Mouse (Mus musculus) common myeloid progenitor, adult 5-6 weeks (primary cell): ENCODE results near the gene Dnm3. TPM values are rescaled to one million over a fixed set of nuclear protein-coding genes. Genes with fewer than 3 reads are reported as not detected.

Experiments used
- ATAC-seq: replicated peaks from 2 replicates; pipeline ENCODE4 v1.8.0; 2016; ENCODE audit warnings: low read depth, mild to moderate bottlenecking, moderate TSS enrichment, inconsistent platforms; ENCODE audit not compliant: poor library complexity, severe bottlenecking
- total RNA-seq: library from RNA; stranded (forward); fragments of 200-1000, 187-1606 nt; gene quantifications from 2 replicates; pipeline ENCODE4 v1.2.3, GENCODE M21; 2017

Gene Dnm3
- total RNA-seq, 1 experiment from 2014 or later = not detected

DNA sequence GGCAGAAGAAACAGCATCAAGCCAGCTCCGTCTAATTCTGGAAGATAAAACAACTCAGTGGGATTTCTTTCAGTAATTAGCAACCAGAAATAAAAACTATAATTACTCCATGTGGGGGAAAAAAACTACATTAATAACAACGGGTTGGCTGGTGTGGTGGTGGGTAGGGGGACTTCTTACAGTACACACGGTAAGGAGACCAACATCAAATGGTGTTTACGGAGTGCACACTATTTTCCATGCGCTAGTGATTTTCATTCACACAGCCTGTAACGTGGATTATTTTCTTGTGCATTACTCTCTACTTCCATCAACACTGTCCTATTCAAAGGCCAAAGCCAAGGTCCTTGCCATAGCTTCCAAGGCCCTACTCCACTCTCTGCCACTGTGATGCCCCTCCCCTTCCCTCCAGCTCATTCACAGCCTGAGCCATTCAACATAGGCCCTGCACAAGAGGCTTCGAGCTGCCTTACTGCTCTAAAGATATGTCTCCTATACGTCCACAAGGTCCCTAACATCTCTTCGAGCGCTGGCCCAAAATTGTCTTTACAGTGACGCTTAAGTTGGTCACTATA lies 203.1 kb downstream of the Dnm3 start:
- no peak for ATAC-seq

DNA sequence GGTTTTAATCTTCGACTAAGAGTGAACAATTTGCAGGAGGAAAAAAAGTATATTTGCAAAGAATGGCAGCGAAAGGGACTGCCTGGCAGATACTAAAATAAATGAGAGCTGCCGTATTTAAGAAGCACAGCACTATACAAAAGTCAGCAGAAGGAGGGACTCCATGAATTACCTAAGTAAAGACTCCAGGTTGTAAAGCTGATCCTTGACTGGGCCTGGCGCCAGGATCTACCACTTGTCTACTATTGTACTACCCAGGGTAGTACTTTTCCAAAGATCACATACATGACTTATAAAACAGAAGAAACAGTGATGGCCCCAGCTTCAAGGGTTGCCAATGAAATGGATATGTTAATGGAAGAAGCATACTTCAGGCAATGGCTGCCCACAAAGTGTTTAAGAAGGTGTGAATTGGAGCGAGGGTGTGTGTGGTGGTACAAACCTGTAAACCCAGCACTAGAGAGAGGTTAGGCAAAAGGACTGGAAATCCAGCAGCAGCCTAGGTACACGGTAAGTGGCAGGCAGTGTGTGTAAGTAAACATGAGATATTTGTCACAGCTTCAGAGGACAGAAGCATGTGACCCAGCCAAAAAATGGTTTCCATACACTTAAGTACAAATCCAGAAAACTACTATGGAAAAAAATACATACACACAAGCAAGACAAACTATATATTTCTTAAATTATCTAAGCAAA lies 220.8 kb downstream of the Dnm3 start:
- ATAC-seq = no peak

DNA sequence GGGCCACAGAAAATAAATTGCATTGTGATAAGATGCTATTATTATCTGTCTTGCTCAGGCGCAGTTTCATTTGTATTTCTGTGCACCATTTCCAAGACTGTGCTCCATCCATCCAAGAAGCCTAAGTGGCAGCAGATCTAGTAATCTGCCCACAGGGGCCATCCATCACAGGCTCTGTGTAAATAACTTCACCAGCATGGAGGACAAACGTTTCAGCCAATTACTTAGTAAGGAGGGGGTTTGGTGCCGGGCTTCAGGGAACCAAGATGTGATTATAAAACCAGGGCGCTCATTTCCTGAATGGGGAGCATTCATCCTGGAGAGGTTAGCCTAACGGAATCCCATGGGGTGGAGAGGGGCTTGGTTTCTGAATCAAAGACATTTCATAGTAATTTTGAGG lies 222.9 kb downstream of the Dnm3 start:
- ATAC-seq = no peak

DNA sequence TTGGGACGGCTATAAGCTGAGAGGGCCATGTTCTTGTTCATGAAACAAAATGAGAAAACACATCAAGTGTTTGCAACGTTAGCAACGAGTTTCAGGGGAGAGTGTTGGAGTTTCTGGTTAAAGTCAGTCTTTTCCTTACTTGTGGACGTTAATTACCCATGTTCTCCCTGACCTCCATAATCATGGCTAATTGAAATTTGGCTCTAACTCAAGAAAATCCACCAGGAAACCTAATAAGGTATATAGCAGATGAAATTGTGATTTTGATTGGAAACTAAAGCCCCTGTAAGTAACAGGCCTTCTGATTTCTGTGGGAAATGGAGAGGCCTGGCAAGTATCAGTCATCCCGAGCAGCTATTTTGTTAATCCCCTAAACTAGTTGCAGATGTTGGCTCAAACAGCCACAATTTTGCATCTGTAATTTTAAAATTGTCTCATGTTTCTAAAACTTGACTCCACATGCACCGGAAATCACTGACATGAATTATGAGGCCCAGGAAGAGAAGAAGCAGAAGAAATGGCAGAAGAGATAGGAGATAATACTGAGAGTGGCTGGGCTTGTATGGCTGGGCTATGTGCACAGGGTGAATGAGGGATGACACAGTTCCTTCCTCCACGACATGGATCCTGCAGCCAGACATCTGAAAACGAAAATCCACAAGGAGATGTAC lies 223.7 kb downstream of the Dnm3 start:
- peak; percentile 97 for ATAC-seq

DNA sequence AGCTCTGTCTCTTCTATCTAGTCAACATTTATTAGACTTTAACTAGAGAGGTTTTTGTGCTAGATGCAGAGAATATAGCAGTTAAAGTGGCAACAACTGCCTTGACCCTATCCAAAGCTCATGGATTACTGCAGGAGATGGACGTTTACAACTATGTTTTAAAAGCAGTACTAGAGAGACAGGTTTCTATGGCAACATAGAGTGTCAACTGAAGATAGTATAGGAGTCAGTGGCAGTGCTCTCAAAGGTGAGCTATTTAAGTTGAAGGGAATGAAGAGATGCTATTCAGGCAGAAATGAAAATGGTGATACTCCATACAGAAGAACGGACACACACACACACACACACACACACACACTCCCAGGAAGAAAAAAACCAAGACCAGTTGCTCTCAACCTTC lies 225.0 kb downstream of the Dnm3 start:
- no peak for ATAC-seq

DNA sequence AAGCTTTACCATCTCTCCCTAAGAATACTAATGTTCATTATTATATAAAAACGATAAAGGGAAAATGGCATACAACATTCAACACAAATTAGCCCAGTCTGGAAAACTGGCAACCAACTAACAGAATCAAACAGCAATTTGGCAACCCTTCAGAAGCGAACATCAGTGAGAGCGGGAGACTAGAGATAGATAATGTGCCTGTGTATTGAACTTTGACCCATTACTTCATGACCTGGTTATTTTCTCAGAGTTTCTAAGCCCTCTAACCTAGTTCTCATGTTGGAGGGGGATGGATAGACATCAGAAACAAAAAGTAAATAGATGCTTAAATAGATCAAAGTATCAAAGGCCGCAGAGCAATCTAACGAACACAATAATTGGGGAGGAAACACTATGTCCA lies 230.6 kb downstream of the Dnm3 start:
- no peak for ATAC-seq

DNA sequence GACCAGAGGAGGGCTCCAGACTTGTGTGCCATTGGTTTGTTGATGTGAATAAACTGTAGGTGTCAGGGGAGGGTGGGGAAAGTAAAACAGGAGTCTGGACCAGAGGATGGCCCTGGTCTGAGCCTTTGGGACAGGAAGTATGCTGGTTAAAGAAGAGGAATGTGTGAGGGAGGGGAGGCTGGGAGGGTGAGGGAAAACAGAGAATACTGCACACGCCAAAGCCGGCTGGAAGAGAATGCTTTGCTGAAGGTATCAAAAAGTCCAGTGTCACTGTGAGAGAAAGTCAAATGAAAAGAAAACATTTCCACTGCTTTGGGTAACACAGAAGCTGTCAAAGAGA lies 234.2 kb downstream of the Dnm3 start:
- no peak for ATAC-seq

DNA sequence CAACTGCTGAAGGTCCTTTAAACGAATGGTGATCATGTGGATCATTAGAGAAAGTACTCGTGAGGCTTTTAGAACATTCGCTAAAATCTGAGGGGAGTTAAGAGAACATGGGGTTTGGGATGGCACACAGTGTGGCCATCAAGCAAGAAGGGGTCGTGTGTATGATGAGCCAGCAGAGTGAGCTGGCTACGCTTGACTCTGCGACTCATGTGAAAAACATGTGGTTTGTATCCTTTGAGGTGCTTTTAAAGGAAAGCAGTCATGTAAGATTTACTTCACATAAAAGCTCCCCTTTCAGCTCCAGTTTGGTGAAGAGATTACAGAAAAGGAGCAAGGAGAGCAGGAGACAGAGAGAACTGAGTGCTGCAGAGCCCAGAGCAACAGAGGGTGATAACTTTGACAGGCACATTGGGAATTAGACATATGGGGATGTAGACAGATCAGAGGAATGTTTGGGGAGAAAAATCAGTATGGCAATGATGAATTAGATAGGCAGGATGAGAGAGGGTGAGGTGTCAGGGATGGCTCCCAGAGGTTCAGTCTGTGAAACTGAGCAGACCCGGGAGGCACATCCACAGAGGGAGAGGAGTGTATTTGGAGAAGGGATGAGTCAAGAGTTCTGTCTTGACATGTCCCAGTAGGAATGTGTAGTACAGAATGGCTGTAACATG lies 234.7 kb downstream of the Dnm3 start:
- ATAC-seq = no peak

DNA sequence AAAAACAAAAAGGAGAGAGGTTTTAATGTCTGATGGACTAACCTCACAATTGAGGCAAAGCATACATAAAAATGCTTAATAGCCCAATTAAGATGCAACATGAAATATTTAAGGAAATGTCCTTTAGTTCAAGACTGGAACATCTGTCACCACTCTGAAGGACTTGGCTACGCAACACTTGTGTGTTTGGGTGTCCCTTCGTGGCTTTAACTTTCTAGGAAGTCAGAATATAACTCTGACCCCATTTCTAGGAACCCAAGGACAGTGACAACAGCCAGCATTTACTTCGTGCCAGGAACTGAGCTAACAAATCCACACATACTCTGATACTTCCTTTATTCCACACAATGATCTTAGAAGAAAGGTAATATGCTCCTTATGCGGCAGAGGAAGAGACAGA lies 237.1 kb downstream of the Dnm3 start:
- no peak for ATAC-seq

DNA sequence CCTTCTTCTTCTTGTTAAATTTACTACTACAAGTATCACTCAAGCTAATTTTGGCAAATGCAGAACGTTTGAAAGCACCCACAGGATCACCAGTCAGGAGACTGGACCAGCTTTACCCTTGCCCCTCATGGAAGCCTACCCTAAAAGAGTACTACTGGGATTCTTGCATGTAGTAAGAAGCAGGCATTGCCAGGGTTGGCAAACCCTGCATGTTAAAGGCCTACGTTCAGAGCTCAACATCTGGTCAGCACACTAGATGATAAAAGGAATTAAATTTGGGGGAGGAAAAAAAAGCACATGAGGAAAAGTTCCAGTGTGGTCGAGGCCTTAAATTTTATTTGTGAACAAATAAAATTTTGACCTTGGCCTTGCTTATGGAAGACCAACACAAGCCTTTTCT lies 239.2 kb downstream of the Dnm3 start:
- no peak for ATAC-seq

DNA sequence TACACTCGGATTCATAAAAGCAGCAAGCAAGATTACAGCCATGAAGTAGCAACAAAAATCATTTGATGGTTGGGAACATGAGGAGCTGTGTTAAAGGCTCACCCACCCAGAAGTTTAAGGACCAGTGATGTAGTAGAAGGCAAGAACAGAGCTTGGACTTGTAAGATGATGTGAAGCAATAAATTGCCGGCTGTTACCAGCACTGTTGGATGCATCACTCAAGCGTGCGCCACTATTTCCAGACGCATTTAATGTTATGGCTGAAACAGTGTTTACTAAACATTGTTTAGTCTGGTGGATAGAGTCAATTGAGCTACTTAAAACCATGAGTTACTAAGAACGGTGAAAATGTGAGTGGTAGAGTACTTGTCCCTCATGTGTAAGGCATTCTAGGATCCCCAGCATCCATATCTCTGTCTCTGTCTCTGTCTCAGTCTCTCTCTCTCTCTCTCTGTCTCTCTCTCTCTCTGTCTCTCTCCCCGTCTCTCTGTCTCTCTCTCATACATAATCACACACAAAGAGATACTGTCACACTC lies 241.1 kb downstream of the Dnm3 start:
- no peak for ATAC-seq

DNA sequence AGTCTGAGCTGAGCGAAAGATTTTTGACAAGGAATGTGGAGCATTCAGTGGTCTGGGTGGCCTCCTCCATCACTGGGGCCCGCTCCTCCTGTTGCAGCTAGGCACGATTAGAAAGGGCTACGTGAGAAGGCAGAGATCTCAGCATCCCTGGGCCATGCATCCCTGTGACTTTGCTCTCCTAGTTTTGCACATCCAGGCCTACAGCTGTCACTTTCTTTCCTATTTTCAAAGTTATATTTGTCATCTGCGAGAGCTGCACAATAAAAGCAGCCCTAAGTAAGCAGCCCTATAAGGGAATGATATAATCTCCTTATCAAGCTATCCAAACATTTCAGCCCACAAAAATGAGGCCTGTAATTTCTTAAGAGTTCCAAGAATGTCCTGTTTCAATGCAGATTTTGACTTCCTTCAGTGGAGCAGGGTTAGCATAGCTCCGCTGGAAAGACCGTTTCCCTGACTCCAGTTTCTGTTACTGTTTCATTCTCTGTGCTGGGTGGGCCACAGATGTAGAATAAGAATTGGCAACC lies 252.2 kb downstream of the Dnm3 start:
- ATAC-seq = no peak

DNA sequence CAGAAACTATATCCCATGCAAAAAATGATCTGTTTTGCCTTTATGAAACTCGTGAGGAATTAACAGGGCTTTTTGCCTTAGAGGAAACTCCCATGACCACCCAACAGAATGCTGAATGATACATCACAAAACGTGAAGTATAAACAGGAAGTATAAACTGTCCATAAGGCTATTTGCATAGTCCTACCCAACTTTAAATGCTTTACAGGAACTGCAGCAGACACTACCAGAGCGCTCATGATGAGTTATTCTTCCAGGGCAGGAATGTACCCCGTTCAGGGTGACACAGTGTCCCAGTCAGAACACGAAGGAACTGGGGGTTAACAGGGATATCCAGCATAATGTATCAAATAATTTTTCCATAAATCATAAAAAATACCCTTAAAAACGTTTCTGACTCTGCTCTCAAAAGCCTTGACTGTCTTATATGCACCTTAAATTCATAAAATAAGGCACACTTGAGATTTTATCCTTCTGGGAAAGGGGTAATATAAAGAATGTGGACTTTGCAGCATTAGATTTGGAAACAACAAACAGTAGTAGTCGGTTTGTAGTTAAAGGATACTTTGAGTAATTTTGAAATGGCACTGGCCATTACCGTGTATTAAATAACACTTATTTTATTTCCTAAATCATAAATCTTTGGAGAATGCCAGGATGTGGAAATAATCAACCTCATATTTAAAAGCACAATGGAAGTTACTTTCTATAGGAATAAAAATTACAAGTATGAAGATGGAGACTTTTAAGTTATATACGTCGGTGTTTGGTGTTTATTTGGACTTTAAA lies 252.8 kb downstream of the Dnm3 start:
- ATAC-seq = no peak

DNA sequence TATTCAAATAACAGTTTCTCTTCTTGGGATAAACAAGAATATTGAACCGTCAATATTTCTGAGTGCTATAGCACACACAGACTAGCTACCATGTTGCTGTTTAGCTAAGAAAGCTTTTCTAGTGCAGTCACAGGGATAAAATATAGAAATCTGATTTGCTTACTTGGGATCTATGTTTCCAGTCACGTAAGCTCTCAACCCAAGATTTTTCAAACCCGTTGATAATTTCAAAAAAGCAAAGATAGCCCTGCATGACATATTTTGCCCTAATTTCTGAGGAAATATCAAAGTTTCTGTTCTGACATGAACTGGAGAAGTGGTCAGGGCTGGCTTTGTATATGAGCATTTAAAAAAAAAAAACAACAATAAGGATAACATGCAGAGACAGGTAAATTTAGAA lies 253.8 kb downstream of the Dnm3 start:
- no peak for ATAC-seq

DNA sequence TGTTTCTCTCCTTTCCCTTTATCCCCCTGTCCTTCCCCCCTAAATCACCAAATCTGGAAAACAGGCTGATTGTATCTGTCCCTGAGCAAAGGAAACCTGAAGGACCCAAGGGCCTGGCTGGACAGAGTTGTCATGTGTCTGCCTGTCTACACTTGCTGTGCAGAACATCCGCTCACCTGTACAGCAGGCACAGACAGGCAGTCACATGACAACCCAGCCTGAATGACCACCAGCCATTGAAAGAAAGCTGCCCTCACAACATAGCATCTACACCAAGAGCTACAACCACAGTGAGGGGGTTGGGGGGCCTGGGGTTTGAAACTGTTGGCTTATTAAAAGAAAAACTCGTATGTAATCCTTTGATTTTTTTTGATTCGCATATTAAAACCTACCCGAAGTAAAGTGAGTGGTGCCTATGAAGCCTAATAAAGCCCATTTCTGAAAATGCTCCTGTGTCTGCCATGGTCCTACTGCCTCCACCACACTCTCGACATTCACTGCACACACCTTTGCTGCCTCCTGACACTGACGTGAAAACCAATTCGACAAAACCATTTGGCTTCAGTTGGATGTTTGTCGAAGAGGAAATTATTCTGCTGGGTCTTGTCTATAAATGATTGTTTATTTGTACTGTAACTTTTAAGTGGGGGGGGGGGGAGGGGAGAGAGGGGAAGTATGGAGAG lies 254.4 kb downstream of the Dnm3 start:
- no peak for ATAC-seq

DNA sequence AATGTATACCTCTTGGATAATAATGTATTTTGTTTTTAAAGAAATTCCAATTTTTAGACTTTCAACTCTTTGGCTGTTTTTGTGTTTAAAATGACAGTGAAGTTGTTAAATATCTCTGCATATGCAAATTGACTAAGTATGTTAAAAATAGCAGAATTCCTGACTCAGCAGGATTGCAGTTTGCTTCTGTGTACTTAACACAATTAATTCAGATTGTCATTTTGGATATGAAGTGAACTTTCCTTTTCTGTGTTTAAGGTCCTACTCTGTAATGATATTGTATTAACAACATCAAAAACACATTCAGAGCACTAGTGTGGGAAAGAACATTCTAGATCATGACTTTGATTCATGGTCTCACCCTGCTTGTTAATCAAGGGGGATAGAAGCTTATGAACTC lies 255.5 kb downstream of the Dnm3 start:
- no peak for ATAC-seq

DNA sequence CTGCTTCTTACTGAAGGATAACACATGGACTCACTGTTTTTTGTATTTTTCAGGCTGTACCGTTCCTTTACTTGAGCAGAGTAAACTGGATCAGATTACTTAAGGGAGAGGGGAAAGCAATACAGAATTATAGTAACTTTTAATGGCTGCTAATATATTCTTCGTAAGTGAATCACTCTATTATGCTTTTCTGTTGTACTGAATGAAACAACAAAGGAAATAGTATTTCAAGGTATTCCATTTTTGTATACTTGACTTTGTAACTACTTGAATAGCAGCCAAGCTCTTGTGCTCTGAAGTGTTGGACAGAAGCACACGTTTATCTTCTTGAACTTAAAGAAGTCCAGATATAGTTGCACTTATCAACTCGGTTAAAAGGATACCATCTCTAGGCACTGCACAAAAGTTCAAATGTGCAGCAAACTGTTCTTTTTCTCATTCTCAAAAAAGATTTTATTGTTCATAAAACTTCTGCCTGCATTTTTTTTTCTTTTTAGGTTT lies 256.0 kb downstream of the Dnm3 start:
- no peak for ATAC-seq

DNA sequence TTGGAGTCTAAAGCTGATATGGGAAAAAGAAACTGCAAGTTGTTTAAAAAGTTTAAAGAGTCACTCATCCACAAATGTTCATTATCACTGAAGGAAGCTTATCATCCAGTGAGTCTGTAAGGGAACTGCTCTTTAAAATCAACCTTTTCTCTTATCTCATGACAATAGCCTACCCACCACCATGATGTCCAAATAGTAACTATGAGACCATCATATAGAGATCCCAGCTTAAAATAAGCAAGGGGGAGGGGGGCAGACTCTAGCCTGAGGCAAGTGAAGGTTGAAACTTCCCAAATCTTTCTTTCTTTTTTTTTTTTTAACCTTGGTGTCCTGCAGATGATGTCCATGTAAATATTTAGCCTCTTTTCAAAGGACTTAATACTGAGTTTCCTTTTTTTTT lies 256.9 kb downstream of the Dnm3 start:
- ATAC-seq = no peak

DNA sequence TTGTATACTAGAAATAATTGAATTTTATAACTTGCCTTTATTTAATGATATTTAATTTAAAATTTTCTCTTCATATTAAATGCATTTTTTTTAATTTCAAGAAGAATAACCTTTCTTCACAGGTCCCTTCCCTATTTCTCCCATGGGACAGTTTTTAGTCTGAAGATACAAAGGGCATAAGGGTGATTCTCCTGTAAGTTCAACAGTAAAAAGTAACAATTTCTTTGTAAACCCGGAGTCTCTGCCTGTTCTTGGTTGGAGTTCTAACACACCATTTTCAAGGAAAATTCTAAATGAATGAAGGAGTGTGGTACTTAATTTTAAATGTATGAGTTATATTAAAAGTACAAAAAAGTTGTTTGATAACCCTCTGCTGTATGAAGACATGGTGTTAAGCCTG lies 258.1 kb downstream of the Dnm3 start:
- no peak for ATAC-seq
